Mouse (Mus musculus) cerebellum, postnatal 14 days (tissue): ENCODE results near the gene Nrn1l.

Experiments
- DNase-seq, 2 experiments: peaks; one replicate each; pipeline ENCODE4 v3.0.0; 2021; ENCODE audit warnings: mixed read lengths in 2 of 2

Nrn1l gene

DNA sequence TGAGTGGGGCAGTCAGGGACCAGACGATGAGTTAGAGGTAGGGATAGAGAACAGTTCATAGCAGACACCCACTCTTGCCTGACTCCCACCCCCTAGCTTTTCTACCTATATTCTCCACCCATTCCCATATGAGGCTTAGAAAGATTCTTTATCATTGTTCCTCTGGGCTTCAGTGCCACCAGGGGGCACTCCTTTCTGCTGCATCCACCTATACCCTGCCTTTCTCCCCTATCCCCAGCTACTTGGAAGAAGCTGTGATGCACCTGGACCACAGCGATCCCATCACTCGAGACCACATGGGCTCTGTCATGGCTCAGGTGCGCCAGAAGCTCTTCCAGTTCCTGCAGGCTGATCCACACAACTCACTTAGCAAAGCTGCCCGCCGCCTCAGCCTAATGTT, 935 bp upstream of the Nrn1l start:
- peak; percentile 44 to 51 for DNase-seq

- no peak for DNase-seq
These were observed 4.6 kb downstream of the Nrn1l start for GRCm38 (mm10) chr8:105897801-105898480.

GRCm38 (mm10) chr8:105900180-105900940, 7.0 kb downstream of the Nrn1l start, which contains the start of gene Pskh1:
TSS of gene Pskh1 (plus strand) at chr8:105900441.
- DNase-seq, result peak; percentile 95 to 98

DNA sequence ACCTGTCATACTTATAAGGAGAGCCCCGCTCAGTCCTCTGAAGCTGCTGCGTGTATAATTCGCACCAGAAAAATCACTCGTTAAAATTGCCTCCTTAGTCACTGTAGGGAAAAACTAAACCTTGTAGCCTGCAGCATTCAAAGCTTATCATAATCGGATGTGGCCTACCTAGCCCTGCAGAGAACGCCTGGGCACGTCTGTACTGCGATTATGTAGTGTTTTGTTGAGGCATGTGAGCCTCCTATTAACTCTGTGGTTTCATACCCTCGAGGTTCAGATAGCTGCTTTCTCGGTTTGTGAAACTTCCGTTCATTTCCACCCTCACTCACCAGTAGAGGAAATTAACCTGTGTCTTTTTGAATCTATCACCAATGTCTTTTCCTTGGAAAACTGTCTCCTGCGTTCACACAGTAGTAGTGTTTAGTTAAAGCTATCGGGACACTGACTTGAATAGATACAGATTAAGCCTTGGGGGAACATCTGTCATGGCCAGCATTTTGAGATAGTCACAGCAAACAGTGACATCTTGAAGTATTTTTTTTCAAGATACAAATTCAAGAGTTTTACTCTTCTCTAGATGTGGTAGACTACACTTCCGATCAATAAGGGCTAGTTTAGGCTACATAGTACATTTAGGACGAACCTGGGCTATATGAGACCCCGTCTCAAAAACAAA, 7.7 kb downstream of the Nrn1l start:
- DNase-seq, result no peak

DNA sequence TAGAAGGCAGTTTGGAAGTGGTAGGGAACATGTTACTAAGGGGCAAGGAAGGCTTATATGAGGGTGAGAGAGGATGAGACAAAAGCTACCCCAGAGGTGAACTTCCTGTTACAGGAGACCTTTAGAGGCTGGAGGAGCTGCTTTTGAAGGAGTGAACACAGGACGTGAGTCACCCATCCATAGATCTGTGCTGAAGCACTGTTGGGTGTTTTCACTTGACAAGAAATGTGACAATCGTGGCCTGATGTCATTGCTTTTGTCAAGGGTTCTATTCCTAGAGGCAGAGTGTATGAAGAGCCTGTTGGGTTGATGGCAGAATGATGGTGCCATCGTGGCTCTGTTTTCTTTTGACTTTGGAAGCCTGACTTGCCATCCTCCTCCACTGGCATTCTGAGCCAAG, 26.0 kb downstream of the Nrn1l start:
- DNase-seq, result no peak

DNA sequence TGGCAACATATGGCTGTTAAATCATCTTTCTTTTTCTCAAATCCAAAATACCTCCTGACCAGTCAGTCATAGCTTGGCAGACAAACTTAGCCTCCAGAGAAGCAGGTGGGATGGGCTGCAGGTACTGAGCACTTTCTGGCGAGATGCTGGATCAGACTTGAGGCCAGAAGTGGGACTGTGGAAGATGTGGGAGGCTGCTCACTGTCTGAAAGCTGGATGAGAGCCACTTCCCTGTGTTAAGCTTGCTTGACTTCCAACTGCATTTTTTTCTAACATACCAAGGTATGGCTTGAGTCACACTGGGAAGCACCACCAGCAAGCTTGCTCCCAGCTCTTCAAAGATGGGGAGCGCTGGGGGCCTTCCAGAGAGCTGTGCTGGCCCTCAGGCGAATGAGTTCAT, 31.8 kb downstream of the Nrn1l start:
- no peak for DNase-seq

DNA sequence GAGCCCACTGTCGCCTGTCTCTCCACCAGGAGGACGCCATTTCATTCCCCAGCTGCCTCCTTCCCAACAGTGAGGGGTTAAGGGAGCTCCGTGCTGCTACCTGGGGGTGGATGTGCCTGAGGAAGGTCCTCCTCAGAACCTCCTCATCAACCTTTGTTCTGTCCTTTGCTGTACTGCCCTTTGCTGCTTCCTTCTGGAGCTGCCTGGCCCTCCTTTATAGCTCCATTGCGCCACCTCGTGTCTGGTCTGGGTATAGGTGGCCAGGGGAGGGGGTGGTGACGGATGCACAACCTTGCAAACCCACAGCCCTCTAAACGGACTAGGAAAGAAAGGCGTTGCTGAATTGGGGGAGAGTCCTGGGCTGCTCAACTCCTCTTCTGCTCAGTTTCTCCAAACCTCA, 37.2 kb downstream of the Nrn1l start:
- peak; percentile 92 to 98 for DNase-seq

- DNase-seq, result no peak
These were observed 37.9 kb downstream of the Nrn1l start for GRCm38 (mm10) chr8:105931271-105931670.

GRCm38 (mm10) chr8:105932525-105932924, 39.2 kb downstream of the Nrn1l start:
- DNase-seq, result no peak

GRCm38 (mm10) chr8:105933762-105934161, 40.4 kb downstream of the Nrn1l start, which contains the start of gene Ctrl:
TSS of gene Ctrl (minus strand) at chr8:105933862.
- DNase-seq, result no peak

GRCm38 (mm10) chr8:105935105-105935504, 41.7 kb downstream of the Nrn1l start:
- no peak for DNase-seq

- peak; percentile 37 to 46 for DNase-seq
These were observed 42.7 kb downstream of the Nrn1l start for GRCm38 (mm10) chr8:105935863-105936603.

DNA sequence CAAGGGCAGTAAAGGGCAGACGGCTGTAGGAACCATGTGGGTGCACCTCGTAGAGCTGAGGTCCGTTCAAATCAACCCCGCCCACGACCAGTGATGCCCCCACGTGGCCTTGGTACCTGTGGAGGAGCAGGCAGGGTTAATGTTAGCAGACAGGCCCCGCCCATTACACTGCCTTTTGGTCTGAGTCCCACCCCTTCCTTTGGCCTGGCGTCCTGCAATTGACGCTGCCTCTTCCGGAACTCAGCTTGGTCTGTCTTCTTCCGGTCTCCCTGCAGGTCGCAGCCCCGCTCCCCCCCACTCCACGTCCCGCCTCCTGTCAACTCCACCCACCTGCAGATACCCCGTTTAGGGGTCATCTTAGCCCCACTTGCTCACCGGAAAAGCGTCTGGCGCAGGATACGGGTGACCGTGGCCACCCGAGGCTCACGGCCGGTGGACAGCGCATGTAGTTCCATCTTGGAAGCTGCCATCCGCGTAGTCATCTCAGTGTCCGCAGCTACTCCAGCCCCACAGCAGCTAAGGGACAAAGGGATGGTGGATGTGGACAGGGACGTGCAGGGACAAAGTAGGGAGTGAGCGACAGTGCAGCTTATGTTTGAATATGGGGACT, 43.6 kb downstream of the Nrn1l start:
- DNase-seq, result peak; percentile 92

DNA sequence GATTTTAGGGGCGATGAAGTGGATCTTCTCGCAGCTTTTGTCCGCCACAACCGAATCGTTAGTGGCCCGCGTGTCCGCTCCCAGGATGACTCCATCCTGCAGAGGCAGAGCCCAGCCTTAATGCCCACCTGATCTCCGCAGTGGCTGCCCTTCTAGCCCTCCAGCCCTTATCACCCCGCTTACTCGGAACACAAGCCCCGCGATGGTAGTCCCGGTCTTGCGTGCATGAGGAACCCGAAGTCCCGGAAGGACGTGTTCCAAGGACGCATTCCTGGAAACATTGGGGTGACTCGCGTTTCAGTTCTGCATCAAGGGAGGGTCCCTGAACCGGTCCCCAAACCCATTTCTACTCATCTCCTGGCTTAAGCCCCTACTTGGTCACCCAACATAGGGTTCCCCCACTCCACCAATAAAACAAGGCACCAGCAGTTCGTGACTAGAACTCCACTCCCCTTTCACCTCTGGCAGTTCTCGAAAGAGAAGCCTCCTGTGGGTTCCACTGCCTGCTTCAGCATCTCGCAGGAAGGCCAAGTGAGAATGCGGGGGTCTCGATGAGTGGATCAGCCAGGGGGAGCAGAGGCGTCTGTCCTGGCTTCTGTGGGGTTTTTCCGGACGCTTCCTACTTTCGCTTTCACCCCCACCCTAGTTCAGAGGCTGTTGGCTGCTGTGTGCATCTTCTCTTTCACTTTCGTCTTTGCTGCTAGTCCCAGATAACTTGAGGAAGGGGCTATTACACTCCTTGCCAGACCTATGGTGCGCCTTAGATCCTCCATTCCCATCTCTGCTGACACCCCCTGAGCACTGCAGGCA, 44.3 kb downstream of the Nrn1l start:
- DNase-seq, result peak in 1 of 2 experiments; percentile 58

DNA sequence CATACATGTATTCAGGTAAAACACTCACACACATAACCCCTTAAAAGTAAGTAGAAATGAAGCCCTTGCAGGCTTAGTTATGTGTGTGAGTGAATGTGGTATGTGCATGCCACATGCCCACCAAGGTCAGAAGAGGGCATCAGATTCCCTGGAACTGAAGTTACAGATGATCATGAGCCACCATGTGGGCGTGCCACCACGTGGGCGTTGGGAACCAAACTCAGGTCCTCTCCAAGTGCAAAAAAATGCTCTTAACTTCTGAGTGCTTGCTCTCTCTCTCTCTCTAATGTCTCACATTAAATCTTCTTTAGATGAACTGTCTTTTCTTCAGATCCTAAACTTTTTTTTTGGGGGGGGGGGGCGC, 44.9 kb downstream of the Nrn1l start, which contains the start of gene Psmb10:
Psmb10 (minus strand) TSS at position 139 of the 364 bp plus-strand sequence.
- DNase-seq, result peak in 1 of 2 experiments; percentile 35

DNA sequence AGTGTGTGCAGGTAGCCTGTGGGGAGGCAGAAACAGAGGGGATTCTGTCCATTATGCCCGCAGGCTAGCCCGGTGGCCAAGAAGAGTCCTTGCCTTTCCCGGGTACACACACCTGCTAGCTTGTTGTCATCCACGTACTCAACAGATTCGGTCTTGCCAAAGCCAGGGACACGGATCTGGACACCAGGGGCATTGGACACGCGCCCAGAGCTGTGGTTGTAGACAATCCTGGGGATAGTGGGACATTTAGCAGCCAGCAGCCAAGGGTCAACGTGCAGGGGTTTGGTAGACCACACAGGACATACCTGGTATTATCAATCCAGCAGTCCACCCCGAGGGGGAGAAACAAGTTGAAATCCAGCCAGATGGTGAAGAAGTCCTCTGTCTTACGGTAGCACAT, 48.7 kb downstream of the Nrn1l start:
- no peak for DNase-seq

DNA sequence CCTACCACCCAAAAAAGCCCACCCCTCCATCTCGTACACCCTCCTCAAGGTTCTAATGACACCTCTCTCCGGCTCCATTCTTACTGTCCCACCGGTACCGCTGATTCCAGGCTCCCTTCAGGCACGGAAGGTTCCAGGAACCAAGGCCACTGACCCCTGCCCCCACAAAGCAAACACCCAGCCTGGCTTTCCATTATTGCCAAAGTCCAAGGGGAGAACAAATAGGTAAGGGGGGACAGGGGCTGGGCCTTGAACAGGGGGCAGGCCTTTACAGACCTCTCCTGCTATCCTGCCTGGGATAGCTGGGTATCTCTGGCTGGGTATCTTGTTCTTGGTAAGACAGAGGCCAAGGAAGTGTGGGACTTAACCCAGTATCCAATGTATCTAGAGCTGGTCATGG, 49.2 kb downstream of the Nrn1l start:
- no peak for DNase-seq

GRCm38 (mm10) chr8:105943321-105943739, 50.0 kb downstream of the Nrn1l start, which contains the start of gene Lcat:
TSS of gene Lcat (minus strand) at chr8:105943382.
- DNase-seq, result no peak
